Comparison of ENCODE assay signal across 26 mouse cellular contexts in genomic region chr17:11866231-11866630, GRCm38 (mm10).
"Had no signal": no experiment of that assay in that cellular context is flagged by ENCODE, and none has a peak within 500 bp of the region (broad histone marks: within the 10 kb centered on the region; RNA-seq: fewer than 3 reads in every experiment).

No protein-coding gene starts in this region.

- H3K4me3 ChIP-seq: embryonic facial prominence, embryonic 10.5 days; embryonic facial prominence, embryonic 12.5 days; embryonic facial prominence, embryonic 13.5 days; embryonic facial prominence, embryonic 15.5 days; erythroblast, embryonic 14.5 days; forebrain, embryonic 10.5 days; forebrain, embryonic 12.5 days; forebrain, embryonic 13.5 days; forebrain, embryonic 15.5 days; gastrocnemius, adult 2 months had no signal

- DNase-seq: cerebellum, adult 2 months; cerebellum, adult 8-10 months; cerebellum, adult 9-10 months; cerebellum, adult 9-11 months; cerebellum, postnatal 10 days; cerebellum, postnatal 14 days; cerebellum, postnatal 25 days; cerebellum, postnatal 36 days; forebrain, postnatal 0 days; gastrocnemius, adult 2 months; gastrocnemius, postnatal 10 days; gastrocnemius, postnatal 14 days; gastrocnemius, postnatal 25 days; gastrocnemius, postnatal 36 days; heart, adult 18-20 months had no signal

- H3K4me1 ChIP-seq: embryonic facial prominence, embryonic 13.5 days; embryonic facial prominence, embryonic 15.5 days; forebrain, embryonic 13.5 days had no signal

- H3K9me3 ChIP-seq: embryonic facial prominence, embryonic 10.5 days; embryonic facial prominence, embryonic 12.5 days; embryonic facial prominence, embryonic 13.5 days; embryonic facial prominence, embryonic 15.5 days; forebrain, embryonic 10.5 days; forebrain, embryonic 12.5 days; forebrain, embryonic 13.5 days; forebrain, embryonic 15.5 days had no signal

- H3K27ac ChIP-seq: embryonic facial prominence, embryonic 10.5 days; embryonic facial prominence, embryonic 12.5 days; embryonic facial prominence, embryonic 13.5 days; embryonic facial prominence, embryonic 15.5 days; forebrain, embryonic 10.5 days; forebrain, embryonic 12.5 days; forebrain, embryonic 13.5 days; forebrain, embryonic 15.5 days; gastrocnemius, adult 2 months had no signal

- ATAC-seq: forebrain, embryonic 13.5 days; forebrain, embryonic 14.5 days; forebrain, embryonic 15.5 days; forebrain, embryonic 16.5 days; forebrain, postnatal 0 days had no signal

- H3K4me2 ChIP-seq: embryonic facial prominence, embryonic 12.5 days; embryonic facial prominence, embryonic 13.5 days; embryonic facial prominence, embryonic 15.5 days; forebrain, embryonic 12.5 days; forebrain, embryonic 13.5 days; forebrain, embryonic 15.5 days had no signal

- H3K27me3 ChIP-seq: embryonic facial prominence, embryonic 12.5 days; embryonic facial prominence, embryonic 13.5 days; embryonic facial prominence, embryonic 15.5 days; forebrain, embryonic 12.5 days; forebrain, embryonic 13.5 days; forebrain, embryonic 15.5 days had no signal

- H3K9ac ChIP-seq: embryonic facial prominence, embryonic 12.5 days; embryonic facial prominence, embryonic 13.5 days; embryonic facial prominence, embryonic 15.5 days; forebrain, embryonic 12.5 days; forebrain, embryonic 13.5 days; forebrain, embryonic 15.5 days; forebrain, postnatal 0 days had no signal

- H3K36me3 ChIP-seq: embryonic facial prominence, embryonic 10.5 days; embryonic facial prominence, embryonic 12.5 days; embryonic facial prominence, embryonic 13.5 days; embryonic facial prominence, embryonic 15.5 days; forebrain, embryonic 10.5 days; forebrain, embryonic 12.5 days; forebrain, embryonic 15.5 days had no signal
